Mouse (Mus musculus) embryonic facial prominence, embryonic 15.5 days (tissue): ENCODE data around the gene St6galnac1. TPM values are rescaled to one million over a fixed set of nuclear protein-coding genes. Genes with fewer than 3 reads are reported as not detected.
"Not testable (repeated sequence)": the region's sequence is repeated elsewhere in the genome, so short reads cannot be mapped to it uniquely, and the experiment has no call there.

Experiments
- ATAC-seq: fragments of 200-750 bp; cut with Nextera tagmentation; 2 replicates; pipeline ENCODE4 v1.8.0; 2017; ENCODE audit warnings: low read depth, moderate TSS enrichment; ENCODE audit not compliant: insufficient number of reproducible peaks, low FRiP score, low TSS enrichment
- H3K27ac ChIP-seq: fragments of 300-500 bp; sonication (generic); replicated peaks from 2 replicates; pipeline ENCODE4 v1.5.1; 2015; ENCODE audit warnings: mild to moderate bottlenecking, inconsistent platforms
- H3K27me3 ChIP-seq: fragments of 300-500 bp; sonication (generic); 2 replicates; pipeline ENCODE4 v1.6.1; 2015; ENCODE audit warnings: inconsistent platforms
- H3K36me3 ChIP-seq: fragments of 300-500 bp; sonication (generic); 2 replicates; pipeline ENCODE4 v1.6.1; 2015; ENCODE audit warnings: mild to moderate bottlenecking, inconsistent platforms
- H3K4me1 ChIP-seq: fragments of 300-500 bp; sonication (generic); 2 replicates; pipeline ENCODE4 v1.6.1; 2015; ENCODE audit warnings: inconsistent platforms
- H3K4me2 ChIP-seq: fragments of 300-500 bp; sonication (generic); replicated peaks from 2 replicates; pipeline ENCODE4 v1.6.1; 2015; ENCODE audit warnings: mild to moderate bottlenecking, inconsistent platforms
- H3K4me3 ChIP-seq: fragments of 300-500 bp; sonication (generic); replicated peaks from 2 replicates; pipeline ENCODE4 v1.5.1; 2015; ENCODE audit warnings: mild to moderate bottlenecking, inconsistent platforms
- H3K9ac ChIP-seq: fragments of 300-500 bp; sonication (generic); 2 replicates; pipeline ENCODE4 v1.6.1; 2015; ENCODE audit warnings: inconsistent platforms
- H3K9me3 ChIP-seq: fragments of 300-500 bp; sonication (generic); replicated peaks from 2 replicates; pipeline ENCODE4 v1.6.1; 2016; ENCODE audit warnings: inconsistent platforms
- WGBS: fragments of 180-500 bp; shearing (Covaris S2); methylation state at CpG from one replicate; pipeline ENCODE4 v1.1.7; 2015; 5-methylcytosine and 5-hydroxymethylcytosine counted together
- polyA plus RNA-seq: library from polyadenylated mRNA; unstranded; fragments of >200 nt; fragmentation: Nextera tagmentation; extraction: Ambion mirVana; gene quantifications from 2 replicates; pipeline ENCODE4 v1.2.1, GENCODE M21; 2015

St6galnac1 gene
- not detected in 2 replicates for polyA plus RNA-seq

DNA sequence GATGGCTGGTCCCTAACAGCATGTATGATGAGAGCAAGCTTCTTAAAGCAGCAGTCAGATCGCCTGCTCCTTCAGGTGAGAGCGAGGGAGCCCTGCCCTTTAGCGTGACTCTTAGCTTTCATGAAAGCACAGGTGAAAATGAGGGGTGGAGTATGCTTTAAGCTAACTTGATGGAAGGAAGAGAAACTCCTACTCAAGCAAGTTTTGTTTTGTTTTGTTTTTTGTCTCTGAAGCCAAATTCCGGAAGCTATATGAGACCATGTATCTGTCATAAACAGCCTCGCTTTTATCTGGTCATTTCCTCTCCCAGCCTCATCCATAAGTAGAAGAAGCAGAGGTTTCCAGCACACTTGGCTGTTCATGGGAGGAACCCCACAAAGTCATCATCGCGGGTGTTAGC is at the start of gene St6galnac1:
St6galnac1 (minus strand) TSS at position 101 of the 400 bp plus-strand sequence.
- Histone ChIP-seq H3K9me3 (no peaks in the 10 kb centered on the region), H3K4me1 (no peaks in the 10 kb centered on the region), H3K4me2 (no peak within 1 kb of the TSS), H3K27ac (no peak within 1 kb of the TSS), H3K4me3 (no peak within 1 kb of the TSS), H3K36me3 (no peaks in the 10 kb centered on the region), H3K27me3 (no peaks in the 10 kb centered on the region), H3K9ac (no peak within 1 kb of the TSS)
- no peak for ATAC-seq
- 74% methylated on average over 7 of the region's 7 CpGs for WGBS

DNA sequence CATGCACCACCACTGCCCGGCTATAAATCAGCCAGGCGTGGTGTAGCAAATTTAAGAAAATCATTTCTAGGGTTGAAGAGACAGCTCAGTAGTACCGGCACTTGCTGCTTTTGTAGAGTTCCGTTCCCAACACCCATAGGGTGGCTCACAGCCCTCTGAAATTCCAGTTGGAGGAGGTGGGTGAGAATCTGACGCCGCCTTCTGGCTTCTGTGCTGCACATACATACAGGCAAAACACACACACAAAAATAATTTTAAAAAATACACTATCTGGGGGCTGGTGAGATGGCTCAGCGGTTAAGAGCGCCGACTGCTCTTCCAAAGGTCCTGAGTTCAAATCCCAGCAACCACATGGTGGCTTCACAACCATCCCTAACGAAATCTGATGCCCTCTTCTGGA is 48.6 kb upstream of the St6galnac1 start:
- ATAC-seq, H3K4me2 ChIP-seq, H3K36me3 ChIP-seq, H3K9ac ChIP-seq, H3K27me3 ChIP-seq, H3K9me3 ChIP-seq, H3K27ac ChIP-seq, H3K4me3 ChIP-seq: not testable (repeated sequence)
- 96% methylated on average over 10 of the region's 10 CpGs for WGBS
- peaks cover 69% of the 10 kb centered on the region for H3K4me1 ChIP-seq

DNA sequence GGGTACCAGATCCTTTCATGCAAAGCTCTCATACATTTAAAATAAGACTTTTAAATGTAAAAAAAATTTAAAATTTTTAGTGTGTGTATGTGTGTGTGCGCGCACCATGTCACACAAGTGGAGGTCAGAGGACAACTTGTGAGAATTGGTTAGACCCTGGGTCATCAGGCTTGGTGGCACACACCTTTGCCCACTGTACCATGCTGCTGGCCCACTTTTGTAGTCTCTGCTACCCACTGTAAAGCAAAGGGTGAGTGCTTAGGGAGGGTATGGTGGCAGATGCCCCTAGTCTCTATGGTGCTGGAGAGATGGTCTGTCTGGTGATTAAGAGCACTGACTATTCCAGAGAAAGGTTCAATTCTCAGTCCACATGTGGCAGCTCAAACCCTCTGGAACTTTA is 47.9 kb upstream of the St6galnac1 start:
- no peaks in the 10 kb centered on the region for H3K36me3 ChIP-seq
- H3K27ac ChIP-seq, result no peak overlapping the region
- WGBS, result 99% methylated on average over 2 of the region's 2 CpGs
- no peak overlapping the region for H3K4me2 ChIP-seq
- H3K4me3 ChIP-seq, result no peak overlapping the region
- H3K27me3 ChIP-seq, result no peaks in the 10 kb centered on the region
- ATAC-seq, result no peak
- peaks cover 69% of the 10 kb centered on the region for H3K4me1 ChIP-seq
- no peak overlapping the region for H3K9ac ChIP-seq
- no peaks in the 10 kb centered on the region for H3K9me3 ChIP-seq

DNA sequence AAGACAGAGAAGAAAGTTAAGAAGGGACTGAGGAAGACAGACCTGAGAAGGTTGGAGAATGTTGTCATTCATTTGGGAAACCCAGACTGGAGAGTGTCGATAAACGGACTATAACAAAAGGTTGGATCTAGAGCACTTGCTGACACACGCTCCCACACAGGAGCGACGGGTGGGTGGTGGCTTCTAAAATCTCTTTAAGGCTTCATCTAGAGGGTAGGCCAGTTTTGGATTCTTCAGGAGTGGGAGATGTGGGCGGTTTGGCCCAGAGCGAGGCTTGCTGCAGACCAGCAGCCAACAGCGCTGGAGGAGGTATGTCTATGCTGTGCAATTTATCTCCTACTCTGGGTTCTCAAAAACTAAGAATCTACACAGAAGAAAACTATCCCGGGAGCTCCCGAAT is 47.3 kb upstream of the St6galnac1 start:
- Histone ChIP-seq H3K4me3 (no peak overlapping the region), H3K4me1 (peaks cover 64% of the 10 kb centered on the region), H3K36me3 (no peaks in the 10 kb centered on the region), H3K9ac (no peak overlapping the region), H3K4me2 (no peak overlapping the region), H3K27ac (no peak overlapping the region), H3K27me3 (no peaks in the 10 kb centered on the region), H3K9me3 (no peaks in the 10 kb centered on the region)
- WGBS, result 84% methylated on average over 10 of the region's 10 CpGs
- no peak for ATAC-seq

DNA sequence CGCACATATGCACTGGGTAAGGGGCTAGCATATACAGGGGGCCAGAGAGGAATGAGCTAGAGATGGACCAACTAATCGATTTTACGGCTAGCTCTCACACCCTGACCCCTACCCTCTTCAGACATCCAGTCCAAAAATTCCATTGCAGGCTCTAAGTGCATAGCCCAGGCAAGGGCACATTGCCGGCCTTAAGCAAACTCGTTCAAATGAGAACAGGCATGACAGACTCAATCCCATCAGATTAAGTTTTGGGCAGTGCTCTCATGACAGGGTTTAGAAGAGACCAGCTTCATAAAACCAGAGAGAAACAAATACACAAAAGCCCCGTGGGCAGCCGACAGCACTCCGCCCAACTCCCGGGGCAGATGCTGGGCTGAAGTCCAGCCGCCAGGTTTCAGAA is 46.9 kb upstream of the St6galnac1 start:
- no peak overlapping the region for H3K27ac ChIP-seq
- H3K9me3 ChIP-seq, result no peaks in the 10 kb centered on the region
- H3K4me2 ChIP-seq, result no peak overlapping the region
- H3K9ac ChIP-seq, result no peak overlapping the region
- WGBS, result 61% methylated on average over 10 of the region's 10 CpGs
- H3K27me3 ChIP-seq, result no peaks in the 10 kb centered on the region
- H3K4me3 ChIP-seq, result no peak overlapping the region
- H3K36me3 ChIP-seq, result no peaks in the 10 kb centered on the region
- peaks cover 60% of the 10 kb centered on the region for H3K4me1 ChIP-seq
- no peak for ATAC-seq

DNA sequence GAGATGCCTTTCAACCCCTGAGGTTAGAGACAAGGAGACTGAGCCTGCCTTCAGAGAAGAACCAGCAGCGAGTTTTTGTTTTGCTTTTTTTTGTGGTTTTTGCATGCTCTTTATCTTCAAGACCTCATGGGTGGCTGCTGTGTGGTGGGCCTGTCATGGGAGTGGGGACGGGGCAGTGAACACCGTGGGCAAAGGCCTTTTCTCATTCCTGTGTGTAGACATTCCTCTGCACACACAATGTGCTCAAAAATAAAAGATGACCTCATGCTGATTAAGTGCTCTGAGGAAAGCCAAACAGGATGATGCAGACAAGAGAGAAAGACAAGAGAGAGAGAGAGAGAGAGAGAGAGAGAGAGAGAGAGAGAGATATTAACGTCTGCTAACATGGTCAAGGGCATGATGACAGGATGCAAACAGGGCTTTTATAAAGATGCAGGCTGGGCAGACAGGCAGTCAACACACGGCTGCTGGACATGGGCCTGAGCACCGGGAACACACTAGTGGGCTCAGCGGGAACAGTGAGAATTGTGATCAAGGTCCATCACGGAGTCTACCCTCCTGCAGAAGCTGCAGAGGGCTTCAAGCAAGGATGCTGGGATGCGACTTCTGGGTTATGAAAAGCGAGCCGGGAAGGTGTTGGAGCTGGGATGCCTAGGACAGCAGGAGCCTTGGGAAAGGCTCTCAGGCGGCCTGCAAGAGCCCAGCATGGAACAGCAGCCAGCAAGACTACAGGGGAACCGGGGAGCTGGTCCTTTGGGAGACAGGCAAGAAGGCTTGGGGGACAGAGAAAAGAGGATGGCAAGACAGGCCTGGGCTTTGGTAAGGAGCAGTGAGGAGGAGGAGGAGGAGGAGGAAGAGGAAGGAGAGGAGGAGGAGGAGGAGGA is 46.0 kb upstream of the St6galnac1 start:
- Histone ChIP-seq H3K4me1 (peaks cover 60% of the 10 kb centered on the region), H3K9ac (no peak overlapping the region), H3K27me3 (no peaks in the 10 kb centered on the region), H3K4me3 (no peak overlapping the region), H3K9me3 (no peaks in the 10 kb centered on the region), H3K36me3 (no peaks in the 10 kb centered on the region), H3K4me2 (no peak overlapping the region), H3K27ac (0 out of 2 replicates have a peak overlapping the region, but pooled peaks have one; percentile 28)
- 65% methylated on average over 13 of the region's 13 CpGs for WGBS
- no peak for ATAC-seq

DNA sequence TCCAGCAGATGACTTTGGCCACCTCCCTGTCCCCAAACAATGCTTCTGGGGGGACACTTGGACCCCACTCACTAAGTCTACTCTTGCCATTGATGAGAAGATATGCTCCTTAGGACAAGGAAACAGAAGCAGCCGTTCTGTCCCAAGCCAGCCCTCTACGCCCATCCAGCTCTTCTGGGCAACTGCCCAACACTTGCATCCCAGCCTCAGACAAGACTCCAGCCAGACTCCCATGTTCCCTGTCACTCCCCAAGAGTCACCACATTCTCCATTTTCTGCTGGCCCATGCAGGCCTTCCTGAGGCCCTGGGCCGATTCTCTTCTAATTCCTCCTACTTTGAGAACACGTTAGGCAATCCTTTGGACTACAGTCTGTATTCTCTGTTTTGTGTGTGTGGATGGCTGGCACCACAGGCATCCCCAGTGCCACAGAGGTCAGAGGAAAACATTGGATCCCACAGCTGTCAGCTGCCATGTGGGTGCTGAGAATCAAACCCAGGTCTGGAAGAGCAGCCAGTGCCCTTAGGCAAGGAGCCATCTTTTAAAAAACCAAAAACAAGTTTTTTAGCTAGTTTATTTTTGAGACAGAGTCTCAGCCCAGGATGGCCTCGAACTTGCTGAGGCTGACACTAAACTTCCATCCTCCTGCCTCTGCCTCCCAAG is 44.8 kb upstream of the St6galnac1 start:
- Histone ChIP-seq H3K9ac (no peak overlapping the region), H3K9me3 (no peaks in the 10 kb centered on the region), H3K27ac (no peak overlapping the region), H3K4me3 (no peak overlapping the region), H3K27me3 (no peaks in the 10 kb centered on the region), H3K4me2 (no peak overlapping the region), H3K36me3 (no peaks in the 10 kb centered on the region), H3K4me1 (peaks cover 59% of the 10 kb centered on the region)
- WGBS, result 74% methylated on average over 5 of the region's 5 CpGs
- ATAC-seq, result no peak

DNA sequence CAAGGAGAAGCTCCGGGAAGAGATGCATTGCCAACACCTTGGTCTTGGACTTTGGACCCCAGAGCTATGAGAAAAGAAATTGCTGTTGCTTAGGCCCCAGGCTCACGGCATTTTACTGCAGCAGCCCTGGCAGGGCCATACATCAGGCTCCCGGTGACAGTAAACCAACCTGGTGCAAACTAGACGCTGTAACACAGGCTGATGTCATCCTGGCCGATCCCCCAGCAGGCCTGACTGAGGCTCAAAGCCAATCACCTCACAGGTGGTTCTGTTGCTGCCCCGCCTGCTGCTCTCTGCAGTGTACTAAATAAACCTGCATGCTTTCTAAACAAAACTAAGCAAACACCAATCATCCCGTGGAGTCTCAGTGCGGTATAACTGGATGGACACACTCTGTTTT is 43.4 kb upstream of the St6galnac1 start:
- Histone ChIP-seq H3K27me3 (no peaks in the 10 kb centered on the region), H3K36me3 (no peaks in the 10 kb centered on the region), H3K9ac (no peak overlapping the region; the same call in 1 of the 2 replicates), H3K4me3 (no peak overlapping the region), H3K27ac (0 out of 2 replicates have a peak overlapping the region, but pooled peaks have one; percentile 44), H3K9me3 (no peaks in the 10 kb centered on the region), H3K4me1 (peaks cover 71% of the 10 kb centered on the region), H3K4me2 (no peak overlapping the region)
- ATAC-seq, result no peak
- WGBS, result 50% methylated on average over 8 of the region's 8 CpGs

DNA sequence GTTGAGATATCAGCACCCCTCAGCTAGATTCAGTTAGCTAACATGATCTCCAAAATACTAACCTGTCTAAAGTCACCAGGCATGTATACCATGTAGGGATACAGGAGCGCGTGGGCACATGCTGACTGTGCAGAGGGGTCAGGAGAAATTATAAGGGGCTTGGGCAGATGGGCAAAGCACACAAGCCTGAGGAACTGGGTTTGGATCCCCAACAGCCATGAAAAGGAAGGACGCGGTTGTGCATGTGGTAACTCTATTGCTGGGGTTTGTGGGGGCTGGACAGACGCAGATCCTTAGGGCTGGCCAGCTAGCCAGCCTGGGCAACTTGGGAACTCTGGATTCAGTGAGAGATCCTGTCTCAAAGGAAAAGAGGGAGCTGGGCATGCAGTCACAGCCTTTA is 42.3 kb upstream of the St6galnac1 start:
- WGBS, result 97% methylated on average over 5 of the region's 5 CpGs
- Histone ChIP-seq H3K36me3 (no peaks in the 10 kb centered on the region), H3K9ac (no peak overlapping the region), H3K27ac (no peak overlapping the region), H3K4me1 (peaks cover 80% of the 10 kb centered on the region), H3K4me2 (no peak overlapping the region), H3K27me3 (no peaks in the 10 kb centered on the region), H3K4me3 (no peak overlapping the region), H3K9me3 (no peaks in the 10 kb centered on the region)
- no peak for ATAC-seq

DNA sequence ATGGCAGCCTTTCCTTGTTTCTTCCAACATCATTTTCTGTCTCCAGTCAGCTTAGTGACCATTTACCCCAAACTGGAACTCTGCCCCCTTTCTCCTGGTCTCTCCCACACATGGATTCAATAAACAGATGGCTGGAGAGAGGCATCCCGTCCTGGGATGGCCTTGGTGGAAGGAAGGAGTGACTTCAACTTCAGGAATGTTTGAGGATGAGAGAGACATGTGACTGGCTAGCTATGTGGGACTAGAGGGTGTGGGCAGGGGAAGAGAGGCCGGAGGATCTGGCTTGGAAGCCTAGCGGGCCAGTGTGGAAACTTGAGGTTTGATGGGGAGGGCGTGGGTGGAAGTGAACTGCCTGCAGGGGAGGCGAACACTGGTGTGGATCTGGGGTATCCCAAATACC is 41.5 kb upstream of the St6galnac1 start:
- Histone ChIP-seq H3K9me3 (no peaks in the 10 kb centered on the region), H3K4me3 (no peak overlapping the region), H3K27me3 (no peaks in the 10 kb centered on the region), H3K27ac (no peak overlapping the region), H3K36me3 (no peaks in the 10 kb centered on the region), H3K4me2 (no peak overlapping the region), H3K9ac (no peak overlapping the region), H3K4me1 (peaks cover 79% of the 10 kb centered on the region)
- 63% methylated on average over 5 of the region's 5 CpGs for WGBS
- ATAC-seq, result no peak

DNA sequence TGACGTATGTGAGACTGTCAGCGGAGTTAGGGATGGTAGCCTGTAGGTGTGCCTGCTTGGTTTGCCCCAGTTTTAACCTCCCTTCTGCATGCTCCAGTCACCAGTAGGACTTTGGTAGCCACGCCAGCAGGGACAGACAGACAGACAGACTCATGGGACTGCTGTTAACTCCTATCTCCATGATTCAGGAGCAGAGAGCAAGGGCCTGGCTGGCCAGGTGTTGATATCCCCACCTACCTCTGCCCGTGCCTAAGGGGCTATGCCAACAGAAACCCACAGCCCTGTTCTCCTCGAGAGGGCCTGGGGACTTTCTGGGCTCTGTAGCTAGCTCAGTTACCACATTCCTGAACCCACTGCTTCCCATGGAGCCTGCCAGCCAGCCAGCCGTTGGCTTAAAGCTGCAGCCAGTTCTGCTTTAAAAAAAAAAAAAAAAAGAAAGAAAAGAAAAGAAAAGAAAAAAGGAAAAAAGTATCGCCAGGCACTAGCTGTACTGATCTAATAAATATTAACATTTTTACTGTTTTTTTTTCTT is 39.6 kb upstream of the St6galnac1 start:
- H3K27me3 ChIP-seq, result no peaks in the 10 kb centered on the region
- H3K36me3 ChIP-seq, result no peaks in the 10 kb centered on the region
- peaks cover 81% of the 10 kb centered on the region for H3K4me1 ChIP-seq
- WGBS, result 16% methylated on average over 7 of the region's 7 CpGs
- peak overlapping the region; percentile 24 for H3K4me2 ChIP-seq
- H3K9me3 ChIP-seq, result no peaks in the 10 kb centered on the region
- H3K4me3 ChIP-seq, result no peak overlapping the region
- H3K27ac ChIP-seq, result peak overlapping the region; percentile 96
- no peak for ATAC-seq
- H3K9ac ChIP-seq, result no peak overlapping the region
